Mouse (Mus musculus): Measurements from ENCODE around the gene Icam1. TPM values are rescaled to one million over a fixed set of nuclear protein-coding genes. Genes with fewer than 3 reads are reported as not detected.

The Icam1 gene
- total and polyA plus RNA-seq, 3 experiments, result 5.8 to 17.1 (median 9.6) TPM

DNA sequence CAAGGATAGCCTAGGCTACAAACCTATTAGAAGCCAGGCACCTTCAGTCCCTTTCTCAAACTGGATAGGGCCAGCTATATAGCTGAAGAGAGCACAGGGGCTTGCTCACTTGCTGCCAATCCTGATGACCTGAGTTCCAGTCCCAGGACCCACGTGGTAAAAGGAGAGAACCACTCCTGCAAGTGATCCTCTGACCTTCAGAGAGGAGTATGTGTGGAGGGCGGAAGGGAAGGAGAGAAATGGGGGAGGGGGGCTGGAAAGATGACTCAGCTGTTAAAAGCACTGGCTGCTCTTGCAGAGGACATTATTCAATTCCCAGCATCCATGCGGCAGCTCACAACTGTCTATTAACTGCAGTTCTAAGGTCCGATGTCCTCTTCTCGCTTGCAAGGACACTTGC lies 36.6 kb upstream of the Icam1 start:
- no peak for ATAC-seq (ENCODE audit: extremely low read depth, insufficient number of reproducible peaks, low FRiP score, poor library complexity, severe bottlenecking)

DNA sequence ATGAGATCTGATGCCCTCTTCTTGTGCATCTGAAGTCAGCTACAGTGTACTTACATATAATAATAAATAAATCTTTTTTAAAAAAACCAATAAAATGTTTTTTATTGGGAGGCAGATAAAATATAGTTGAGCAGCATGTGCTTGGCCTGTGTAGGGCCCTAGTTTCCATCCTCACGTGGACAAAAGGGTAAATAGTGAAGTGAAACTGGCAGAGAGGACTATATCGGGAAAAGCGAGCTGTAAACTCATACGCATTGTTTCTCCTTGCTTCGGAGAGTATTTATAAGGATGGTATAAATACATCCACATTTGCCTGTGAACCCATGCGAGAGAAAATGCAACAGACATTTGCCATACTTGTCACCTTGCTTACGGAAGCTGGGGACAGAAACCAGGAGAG lies 36.0 kb upstream of the Icam1 start:
- Histone ChIP-seq H3K4me1 (ENCODE audit: insufficient read depth, low read depth, low read length) (peaks cover 48% of the 10 kb centered on the region), H3K36me3 (replicated peaks) (no peaks in the 10 kb centered on the region), H3K4me3 (ENCODE audit: low read depth, low read length) (no peak overlapping the region), H3K27me3 (ENCODE audit: insufficient read depth, low read length) (peaks cover 14% of the 10 kb centered on the region; the same call in 1 of the 2 replicates), H3K9me3 (replicated peaks) (no peaks in the 10 kb centered on the region)
- DNase-seq (ENCODE audit: low spot score) (no peak), ATAC-seq (ENCODE audit: extremely low read depth, insufficient number of reproducible peaks, low FRiP score, poor library complexity, severe bottlenecking) (no peak)
- TF ChIP-seq GATA2 (IDR thresholded peaks at IDR 0.05; ENCODE audit: borderline replicate concordance, low read depth, low read length), result no peak
- no peak for TF ChIP-seq CTCF (IDR thresholded peaks at IDR 0.05; ENCODE audit: low read depth, low read length)
- no peak for TF ChIP-seq GATA1 (IDR thresholded peaks at IDR 0.05; ENCODE audit: borderline replicate concordance, low read length)
- no peak for TF ChIP-seq TAL1 (conservative IDR thresholded peaks at IDR 0.05; ENCODE audit: low read depth, low read length)
- no peak for TF ChIP-seq POLR2AphosphoS5 (IDR thresholded peaks at IDR 0.05; ENCODE audit: insufficient replicate concordance, low read depth, low read length)

More for the DNA sequence above, 36.6 kb upstream of the Icam1 start:
- Histone ChIP-seq H3K4me1 (ENCODE audit: insufficient read depth, low read depth, low read length) (peaks cover 52% of the 10 kb centered on the region), H3K4me3 (ENCODE audit: low read depth, low read length) (no peak overlapping the region), H3K9me3 (replicated peaks) (no peaks in the 10 kb centered on the region), H3K27me3 (ENCODE audit: insufficient read depth, low read length) (peaks cover 14% of the 10 kb centered on the region; the same call in 1 of the 2 replicates), H3K36me3 (replicated peaks) (no peaks in the 10 kb centered on the region)
- TF ChIP-seq CTCF (IDR thresholded peaks at IDR 0.05; ENCODE audit: low read depth, low read length), result no peak
- TF ChIP-seq GATA2 (IDR thresholded peaks at IDR 0.05; ENCODE audit: borderline replicate concordance, low read depth, low read length), result no peak
- TF ChIP-seq GATA1 (IDR thresholded peaks at IDR 0.05; ENCODE audit: borderline replicate concordance, low read length), result no peak
- no peak for TF ChIP-seq POLR2AphosphoS5 (IDR thresholded peaks at IDR 0.05; ENCODE audit: insufficient replicate concordance, low read depth, low read length)
- TF ChIP-seq TAL1 (conservative IDR thresholded peaks at IDR 0.05; ENCODE audit: low read depth, low read length), result no peak
- no peak for DNase-seq (ENCODE audit: low spot score)

DNA sequence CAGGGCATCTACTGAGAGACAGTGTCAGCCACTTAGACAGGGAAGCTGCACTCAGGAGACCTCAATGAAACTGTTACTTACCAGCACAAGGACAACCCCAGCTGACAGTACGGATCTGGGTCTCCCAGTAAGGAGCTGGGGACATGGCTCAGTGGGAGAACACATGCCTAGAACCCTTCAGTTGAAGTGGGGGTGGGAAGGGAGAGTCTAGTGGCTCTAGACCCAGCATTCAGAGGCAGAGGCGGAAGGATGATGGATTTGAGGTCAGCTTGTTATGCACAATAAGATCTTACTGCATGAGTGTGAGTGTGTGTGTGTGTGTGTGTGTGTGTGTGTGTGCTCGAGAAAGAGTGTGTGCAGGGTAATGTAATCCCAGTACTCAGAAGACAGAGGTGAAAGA lies 33.6 kb upstream of the Icam1 start:
- DNase-seq (ENCODE audit: low spot score) (no peak), ATAC-seq (ENCODE audit: extremely low read depth, insufficient number of reproducible peaks, low FRiP score, poor library complexity, severe bottlenecking) (no peak)
- TF ChIP-seq GATA1 (IDR thresholded peaks at IDR 0.05; ENCODE audit: borderline replicate concordance, low read length), result no peak
- no peak for TF ChIP-seq CTCF (IDR thresholded peaks at IDR 0.05; ENCODE audit: low read depth, low read length)
- TF ChIP-seq TAL1 (conservative IDR thresholded peaks at IDR 0.05; ENCODE audit: low read depth, low read length), result no peak
- no peak for TF ChIP-seq POLR2AphosphoS5 (IDR thresholded peaks at IDR 0.05; ENCODE audit: insufficient replicate concordance, low read depth, low read length)
- TF ChIP-seq GATA2 (IDR thresholded peaks at IDR 0.05; ENCODE audit: borderline replicate concordance, low read depth, low read length), result no peak
- Histone ChIP-seq H3K36me3 (replicated peaks) (no peaks in the 10 kb centered on the region), H3K9me3 (replicated peaks) (no peaks in the 10 kb centered on the region), H3K4me1 (ENCODE audit: insufficient read depth, low read depth, low read length) (peaks cover 24% of the 10 kb centered on the region), H3K4me3 (ENCODE audit: low read depth, low read length) (no peak overlapping the region), H3K27me3 (ENCODE audit: insufficient read depth, low read length) (peaks cover 20% of the 10 kb centered on the region)

DNA sequence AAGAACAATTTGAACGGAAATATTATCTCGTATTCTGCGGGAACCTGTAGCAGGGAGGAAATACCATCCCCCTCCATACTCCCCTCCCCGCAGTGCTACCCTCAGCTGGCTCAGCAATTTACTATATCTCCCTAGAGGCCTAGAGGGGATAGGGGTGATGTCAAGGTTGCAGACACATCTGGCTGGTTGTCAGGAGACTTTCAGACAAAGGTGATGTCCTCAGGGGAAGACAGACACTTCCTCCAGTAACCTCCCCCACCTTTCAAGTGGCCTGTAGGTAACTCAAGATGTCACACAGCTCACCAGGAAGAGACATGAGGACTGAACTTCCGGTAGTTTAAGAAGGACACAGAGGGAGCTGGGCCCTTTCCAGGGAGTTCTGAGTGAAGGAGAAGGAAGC lies 32.6 kb upstream of the Icam1 start:
- Histone ChIP-seq H3K4me1 (ENCODE audit: insufficient read depth, low read depth, low read length) (peaks cover 22% of the 10 kb centered on the region), H3K4me3 (ENCODE audit: low read depth, low read length) (no peak overlapping the region), H3K36me3 (replicated peaks) (no peaks in the 10 kb centered on the region), H3K9me3 (replicated peaks) (no peaks in the 10 kb centered on the region), H3K27me3 (ENCODE audit: insufficient read depth, low read length) (peaks cover 28% of the 10 kb centered on the region)
- TF ChIP-seq GATA1 (IDR thresholded peaks at IDR 0.05; ENCODE audit: borderline replicate concordance, low read length) (no peak), GATA2 (IDR thresholded peaks at IDR 0.05; ENCODE audit: borderline replicate concordance, low read depth, low read length) (no peak), TAL1 (conservative IDR thresholded peaks at IDR 0.05; ENCODE audit: low read depth, low read length) (no peak), CTCF (IDR thresholded peaks at IDR 0.05; ENCODE audit: low read depth, low read length) (no peak), POLR2AphosphoS5 (IDR thresholded peaks at IDR 0.05; ENCODE audit: insufficient replicate concordance, low read depth, low read length) (no peak)
- ATAC-seq (ENCODE audit: extremely low read depth, insufficient number of reproducible peaks, low FRiP score, poor library complexity, severe bottlenecking), result no peak
- no peak for DNase-seq (ENCODE audit: low spot score)

DNA sequence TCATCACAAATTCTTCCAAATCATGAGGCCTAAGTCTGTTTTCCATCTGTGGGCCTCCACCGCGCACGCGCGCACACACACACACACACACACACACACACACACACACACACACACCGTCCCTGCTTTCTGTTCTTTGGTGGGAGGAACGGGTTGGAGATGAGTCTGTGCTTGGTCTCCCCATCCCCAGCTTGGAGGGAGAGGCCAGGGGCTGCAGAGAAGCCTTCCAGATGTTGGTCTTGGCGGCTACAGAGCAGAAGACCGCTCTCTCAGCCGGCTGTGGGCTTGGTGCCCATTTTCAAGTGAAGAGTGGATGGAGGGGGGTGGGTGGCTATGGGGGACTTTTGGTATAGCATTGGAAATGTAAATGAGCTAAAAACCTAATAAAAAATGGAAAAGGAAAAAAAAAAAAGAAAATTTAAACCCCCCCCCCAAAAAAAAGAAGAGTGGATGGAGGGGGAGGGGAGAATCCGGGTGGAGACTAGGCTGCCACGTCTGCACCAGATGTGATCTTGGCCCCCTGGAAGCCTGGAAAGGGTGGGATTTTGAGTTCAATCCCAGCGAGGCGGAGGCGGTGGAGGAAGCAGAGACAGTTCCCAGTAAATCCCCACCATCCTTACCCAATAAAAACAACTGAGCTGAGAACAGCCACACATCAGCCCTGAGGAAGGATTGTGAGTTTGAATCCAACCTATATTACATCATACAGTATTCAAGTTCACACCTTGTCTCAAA lies 28.7 kb upstream of the Icam1 start:
- DNase-seq (ENCODE audit: low spot score) (no peak), ATAC-seq (ENCODE audit: extremely low read depth, insufficient number of reproducible peaks, low FRiP score, poor library complexity, severe bottlenecking) (no peak)
- H3K9me3 ChIP-seq (replicated peaks), result no peaks in the 10 kb centered on the region
- H3K4me1 ChIP-seq (ENCODE audit: insufficient read depth, low read depth, low read length), result peaks cover 20% of the 10 kb centered on the region
- peaks cover 30% of the 10 kb centered on the region for H3K27me3 ChIP-seq (ENCODE audit: insufficient read depth, low read length)
- TF ChIP-seq GATA2 (IDR thresholded peaks at IDR 0.05; ENCODE audit: borderline replicate concordance, low read depth, low read length), result no peak
- TF ChIP-seq CTCF (IDR thresholded peaks at IDR 0.05; ENCODE audit: low read depth, low read length), result no peak
- TF ChIP-seq POLR2AphosphoS5 (IDR thresholded peaks at IDR 0.05; ENCODE audit: insufficient replicate concordance, low read depth, low read length), result no peak
- TF ChIP-seq GATA1 (IDR thresholded peaks at IDR 0.05; ENCODE audit: borderline replicate concordance, low read length), result no peak
- TF ChIP-seq TAL1 (conservative IDR thresholded peaks at IDR 0.05; ENCODE audit: low read depth, low read length), result no peak
- no peaks in the 10 kb centered on the region for H3K36me3 ChIP-seq (replicated peaks)
- no peak overlapping the region for H3K4me3 ChIP-seq (ENCODE audit: low read depth, low read length)

DNA sequence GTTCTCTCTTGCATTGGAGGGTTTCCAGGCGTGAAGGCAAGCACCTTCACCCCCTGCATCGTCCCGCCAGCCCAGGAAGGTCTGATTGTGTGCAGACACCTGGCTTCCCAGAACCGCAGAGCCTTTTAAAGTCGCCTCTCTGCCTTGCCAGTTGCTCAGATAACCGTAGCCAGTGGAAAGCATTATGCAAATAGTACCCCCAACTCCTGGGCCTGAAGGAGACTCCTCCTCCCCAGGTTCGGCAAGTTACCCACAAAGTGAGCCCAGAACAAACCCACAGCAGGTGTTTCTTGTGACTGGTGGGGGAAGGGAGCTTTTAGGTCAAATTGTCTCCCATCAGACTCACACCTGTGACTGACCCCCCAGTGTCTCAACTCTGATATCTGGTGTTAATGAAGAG lies 27.8 kb upstream of the Icam1 start:
- H3K4me1 ChIP-seq (ENCODE audit: insufficient read depth, low read depth, low read length), result peaks cover 18% of the 10 kb centered on the region
- no peak for ATAC-seq (ENCODE audit: extremely low read depth, insufficient number of reproducible peaks, low FRiP score, poor library complexity, severe bottlenecking)
- H3K27me3 ChIP-seq (ENCODE audit: insufficient read depth, low read length), result peaks cover 27% of the 10 kb centered on the region
- H3K4me3 ChIP-seq (ENCODE audit: low read depth, low read length), result no peak overlapping the region
- H3K9me3 ChIP-seq (replicated peaks), result no peaks in the 10 kb centered on the region
- H3K36me3 ChIP-seq (replicated peaks), result no peaks in the 10 kb centered on the region
- TF ChIP-seq GATA1 (IDR thresholded peaks at IDR 0.05; ENCODE audit: borderline replicate concordance, low read length) (no peak), CTCF (IDR thresholded peaks at IDR 0.05; ENCODE audit: low read depth, low read length) (no peak), TAL1 (conservative IDR thresholded peaks at IDR 0.05; ENCODE audit: low read depth, low read length) (no peak), GATA2 (IDR thresholded peaks at IDR 0.05; ENCODE audit: borderline replicate concordance, low read depth, low read length) (no peak), POLR2AphosphoS5 (IDR thresholded peaks at IDR 0.05; ENCODE audit: insufficient replicate concordance, low read depth, low read length) (no peak)
- DNase-seq (ENCODE audit: low spot score), result no peak

All from G1E (cell line).